Mouse (Mus musculus) spleen, embryonic (tissue): ENCODE data around the gene Retreg3.

Experiments
- CTCF ChIA-PET: fragments of 350-600 bp; sonication (Branson Sonifier 250); formaldehyde crosslinking; loops from one replicate; lab custom pipeline; 2022; lab: Charles Lee

Retreg3 gene

DNA sequence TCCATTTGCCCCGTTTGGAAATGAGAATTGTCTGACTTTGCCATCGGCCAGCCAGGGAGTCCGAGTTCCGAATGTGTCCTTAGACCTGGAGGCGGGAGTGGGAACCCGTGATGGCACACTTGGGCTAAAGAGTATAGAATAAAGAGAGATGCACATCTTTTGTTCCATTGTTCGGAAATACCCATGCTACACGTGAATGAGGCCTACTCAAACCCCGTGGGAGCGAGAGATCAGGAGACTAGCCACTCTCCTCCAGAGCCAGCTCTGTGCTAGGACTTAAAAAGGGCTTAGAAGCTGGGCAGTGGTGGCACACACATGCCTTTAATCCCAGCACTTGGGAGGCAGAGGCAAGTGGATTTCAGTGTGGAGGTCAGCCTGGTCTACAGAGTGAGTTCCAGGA is 60.2 kb downstream of the Retreg3 start:
- CTCF ChIA-PET, result interaction anchor here (1.2 kb wide), 1 partner anchor 76 kb away, joined by 3 read pairs; no protein-coding TSS in a partner anchor

DNA sequence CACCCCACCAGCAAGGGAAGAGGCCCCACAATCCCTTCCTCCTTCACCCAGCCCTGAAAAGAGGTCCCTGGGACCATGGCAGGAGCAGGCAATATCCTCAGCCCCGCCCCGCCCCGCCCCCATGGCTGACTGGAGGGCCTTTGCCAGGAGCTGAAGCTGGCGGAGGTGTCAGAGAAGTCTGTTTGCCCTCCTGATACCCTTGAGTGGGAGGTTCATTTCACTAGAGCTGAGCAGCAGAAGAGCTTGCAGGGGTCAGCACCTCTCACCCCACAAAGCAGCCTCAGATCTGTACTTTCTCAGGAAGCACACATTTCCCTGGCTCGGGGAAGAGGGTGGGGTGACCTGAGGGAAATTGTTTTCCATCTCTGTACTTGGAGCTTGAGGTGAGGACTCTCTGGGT is 61.0 kb downstream of the Retreg3 start:
- CTCF ChIA-PET, result interaction anchor here (0.6 to 1.4 kb wide), 4 partner anchors 8 to 123 kb away, joined by 3 to 4 read pairs (median 3); no protein-coding TSS in a partner anchor

DNA sequence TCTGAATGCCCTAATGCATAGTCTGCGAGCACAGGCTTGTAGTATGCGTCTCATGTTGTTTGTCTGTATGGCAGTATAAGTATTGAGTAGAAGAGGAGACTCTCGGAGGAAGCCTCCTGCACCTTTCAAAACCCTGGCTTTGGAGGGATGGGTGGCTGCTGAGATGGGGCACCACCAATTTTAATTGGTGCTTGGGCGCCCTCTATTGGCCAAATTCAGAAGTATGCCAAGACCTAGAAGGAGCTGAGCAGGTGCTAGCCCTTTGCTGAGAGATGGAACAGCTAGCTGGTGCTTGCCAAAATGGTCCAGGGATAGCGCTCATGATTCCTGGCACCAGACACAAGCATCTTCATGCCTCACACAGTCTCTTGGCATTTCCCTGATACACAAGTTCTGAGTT is 61.8 kb downstream of the Retreg3 start:
- CTCF ChIA-PET, result interaction anchor here (0.6 to 1.8 kb wide), 3 partner anchors 9 to 74 kb away, joined by 4 to 5 read pairs (median 4); no protein-coding TSS in a partner anchor

DNA sequence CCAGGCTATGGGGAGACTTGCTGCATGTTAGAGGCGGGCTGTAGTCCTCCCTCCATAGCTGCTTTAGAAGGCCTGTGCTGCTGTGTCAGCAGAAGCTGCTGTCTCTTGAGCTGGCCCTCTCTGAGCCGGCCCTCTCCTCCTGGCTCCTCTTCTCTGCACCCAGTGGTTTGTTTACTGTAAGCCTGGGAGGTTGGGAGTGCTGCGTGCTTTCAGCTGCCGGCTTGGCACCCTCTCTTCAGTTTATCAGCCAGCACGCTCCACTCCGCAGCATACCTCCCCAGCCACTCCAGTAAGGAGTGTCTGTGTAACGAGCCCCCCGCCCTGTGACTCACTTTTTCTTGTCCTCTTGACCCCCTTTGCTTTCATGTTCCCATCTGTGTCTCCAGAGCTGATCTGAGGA is 62.8 kb downstream of the Retreg3 start:
- CTCF ChIA-PET, result interaction anchor here (1.0 to 1.8 kb wide), 2 partner anchors 55 to 73 kb away, joined by 5 read pairs; no protein-coding TSS in a partner anchor

DNA sequence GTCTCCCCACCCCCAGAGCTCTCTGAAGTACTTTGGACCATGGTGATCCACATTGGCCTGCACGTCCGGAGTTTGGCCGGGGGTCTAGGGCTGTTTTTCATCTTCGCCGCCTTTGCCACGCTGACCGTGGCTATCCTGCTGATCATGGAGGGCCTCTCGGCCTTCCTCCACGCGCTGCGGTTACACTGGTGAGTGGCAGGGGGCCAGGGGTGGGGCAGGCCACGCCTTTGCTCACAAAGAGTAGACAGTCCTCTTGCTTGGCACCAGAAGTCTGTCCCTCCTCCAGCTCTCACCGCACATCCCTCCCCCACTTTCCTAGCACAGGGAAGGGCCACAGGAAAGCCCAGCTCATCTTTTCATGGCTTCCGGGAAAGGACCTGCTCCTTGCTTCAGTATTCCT is 64.3 kb downstream of the Retreg3 start:
- CTCF ChIA-PET, result interaction anchor here (0.6 kb wide), 1 partner anchor 69 kb away, joined by 3 read pairs; no protein-coding TSS in a partner anchor

DNA sequence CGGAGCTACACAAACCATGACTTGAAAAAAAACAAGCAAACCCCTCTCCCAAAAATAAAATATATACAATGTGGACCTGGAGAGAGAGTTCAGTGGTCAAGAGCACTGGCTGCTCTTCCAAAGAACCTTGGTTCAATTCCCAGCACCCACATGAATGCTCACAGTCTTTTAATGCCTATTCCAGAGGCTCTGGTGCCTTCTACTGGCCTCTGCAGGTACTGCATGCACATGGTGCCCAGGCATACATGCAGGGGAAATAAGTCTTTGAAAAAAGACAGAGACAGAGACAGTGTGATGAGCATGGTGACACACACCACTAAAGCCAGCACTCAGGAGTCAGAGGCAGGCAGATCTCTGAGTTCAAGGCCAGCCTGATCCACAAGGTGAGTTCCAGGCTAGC is 65.7 kb downstream of the Retreg3 start:
- CTCF ChIA-PET, result interaction anchor here (0.7 to 0.9 kb wide), 2 partner anchors 70 to 264 kb away, joined by 3 to 6 read pairs; no protein-coding TSS in a partner anchor

DNA sequence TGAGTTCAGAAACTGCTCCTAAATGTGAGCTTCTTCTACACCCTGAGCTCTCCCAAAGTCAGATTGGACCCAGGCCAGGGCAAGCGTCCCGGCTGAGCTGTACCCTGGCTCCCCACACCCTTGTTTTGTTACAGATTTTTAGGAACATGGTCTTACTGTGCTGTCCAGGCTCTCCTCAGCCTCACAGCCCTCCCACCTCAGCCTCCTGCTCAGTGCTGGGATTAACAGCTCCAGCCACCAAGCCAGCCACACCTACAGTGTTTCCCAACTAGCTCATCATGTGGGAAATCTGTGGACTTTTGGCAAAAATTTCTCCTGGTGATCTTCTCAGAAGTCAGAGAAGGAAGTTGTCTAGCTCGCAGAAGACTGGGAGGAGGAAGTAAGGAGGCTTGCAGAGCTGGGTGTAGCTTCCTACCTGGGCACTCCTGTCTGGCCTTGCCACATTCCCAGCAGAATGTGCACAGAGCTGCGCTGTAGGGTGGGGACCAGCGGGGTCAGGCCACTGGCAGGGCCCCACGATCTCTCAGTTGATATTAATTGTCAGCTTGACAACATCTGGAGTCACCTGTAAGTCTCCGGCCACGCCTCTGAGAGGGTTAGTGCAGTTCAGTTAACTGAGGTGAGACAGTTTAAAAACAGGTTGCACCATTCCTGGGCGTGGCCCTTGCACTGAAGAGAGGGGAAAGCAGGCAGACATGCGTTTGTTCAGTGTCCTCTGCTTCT is 66.8 kb downstream of the Retreg3 start:
- CTCF ChIA-PET, result interaction anchor here (0.5 to 1.1 kb wide), 2 partner anchors 50 to 116 kb away, joined by 3 to 6 read pairs; no protein-coding TSS in a partner anchor

DNA sequence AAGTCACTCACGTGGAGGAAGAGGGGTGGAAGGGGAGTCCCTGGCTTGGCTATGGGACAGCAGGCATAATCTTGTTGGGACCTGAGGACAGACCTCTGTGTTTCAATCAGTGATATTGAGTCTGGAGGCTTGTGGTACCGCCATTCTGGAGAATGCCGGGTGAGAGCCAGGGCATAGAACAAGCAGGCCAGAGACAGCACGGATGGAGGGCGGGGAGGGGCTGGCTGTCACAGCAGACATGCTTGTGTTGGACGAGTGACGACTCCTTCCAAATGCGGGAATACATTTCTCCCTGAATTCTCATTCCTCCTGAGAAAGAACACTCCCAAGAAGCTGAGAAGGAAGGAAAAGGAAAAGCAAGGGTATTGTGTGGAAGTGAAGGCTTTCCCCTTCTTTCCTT is 68.1 kb downstream of the Retreg3 start:
- CTCF ChIA-PET, result no interaction called here

DNA sequence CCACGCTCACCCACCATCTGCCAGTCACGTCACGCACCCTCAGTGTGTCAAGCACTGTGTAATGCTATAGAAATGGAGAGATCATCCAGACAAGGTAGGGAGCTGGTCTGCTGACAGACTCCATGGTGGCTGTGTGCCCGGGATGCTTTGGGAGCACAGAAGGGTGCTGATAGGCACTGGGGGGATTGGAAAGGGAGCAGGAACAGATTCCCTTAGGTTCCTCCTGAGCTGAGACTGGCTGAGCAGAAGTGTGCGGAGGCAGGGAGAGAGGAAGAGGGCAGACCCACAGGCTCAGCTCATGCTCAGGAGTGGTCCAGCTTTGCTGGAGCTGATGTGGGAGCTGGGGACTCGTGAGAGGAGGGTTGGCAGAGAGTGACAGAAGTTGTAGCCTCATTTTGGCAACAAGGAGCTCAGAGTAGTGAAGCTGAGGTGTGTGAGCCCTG is 68.6 kb downstream of the Retreg3 start:
- CTCF ChIA-PET, result no interaction called here

DNA sequence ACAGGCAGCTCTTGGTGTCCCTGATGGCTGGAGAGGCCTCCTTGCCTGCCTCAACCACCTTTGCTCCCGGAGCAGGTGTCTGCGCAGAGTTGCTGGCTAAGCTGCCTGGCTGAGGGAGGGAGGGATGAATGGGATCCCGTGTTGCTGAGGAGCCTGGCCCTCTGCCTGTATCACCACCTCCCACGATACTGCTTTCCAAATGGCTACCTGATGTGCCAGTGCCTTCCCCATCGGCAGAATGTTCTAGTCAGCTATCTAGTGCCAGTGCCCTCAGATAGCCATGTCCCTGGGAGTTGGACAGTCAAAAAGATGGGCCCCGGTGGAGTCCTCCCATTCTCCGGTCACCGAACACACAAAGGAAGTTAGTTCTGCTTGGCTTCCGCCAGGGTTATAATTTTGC is 69.3 kb downstream of the Retreg3 start:
- CTCF ChIA-PET, result no interaction called here

DNA sequence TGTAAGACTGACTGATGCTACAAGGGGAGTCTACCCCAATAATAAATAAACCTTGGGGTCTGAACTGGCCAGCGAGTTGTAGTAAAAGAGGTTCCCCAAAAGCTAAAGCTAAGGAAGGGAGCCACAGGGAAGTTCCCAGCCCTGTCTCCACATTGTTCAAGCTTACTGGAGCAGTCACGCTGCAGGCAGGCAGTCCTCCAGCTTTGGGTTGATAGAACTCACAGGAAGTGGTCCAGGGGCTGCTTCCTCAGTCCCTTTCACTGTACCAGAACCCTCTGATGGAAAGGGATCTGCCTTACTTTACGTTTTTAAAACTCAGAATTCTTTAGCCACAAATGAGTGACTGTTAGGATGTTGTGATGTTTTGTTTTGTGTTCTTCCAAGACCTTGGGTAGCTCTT is 72.2 kb downstream of the Retreg3 start:
- CTCF ChIA-PET, result interaction anchor here (0.6 to 1.0 kb wide), 2 partner anchors 15 to 84 kb away, joined by 3 to 6 read pairs; no protein-coding TSS in a partner anchor

DNA sequence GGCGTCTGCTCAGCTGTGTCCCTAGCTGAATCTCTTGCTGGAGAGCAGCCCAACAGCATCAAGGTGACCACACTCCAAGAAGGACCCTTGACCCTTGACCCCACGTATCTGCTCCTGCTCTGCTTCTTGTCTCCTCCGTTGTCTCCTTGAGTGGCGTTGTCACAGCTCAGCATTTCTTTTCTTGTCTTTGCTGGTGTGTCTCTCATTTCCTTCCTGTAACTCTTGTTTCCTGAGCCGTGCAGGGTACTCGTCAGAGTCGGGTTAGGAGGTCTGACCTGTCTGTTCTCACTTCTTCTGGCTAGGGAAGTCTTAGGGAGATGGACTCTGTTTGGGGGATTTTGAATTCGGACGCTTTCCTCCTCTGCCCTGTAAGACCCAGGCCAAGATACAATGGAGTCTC is 73.3 kb downstream of the Retreg3 start:
- CTCF ChIA-PET, result no interaction called here
